Mouse (Mus musculus) megakaryocyte, embryonic 14.5 days (primary cell): Measurements from ENCODE around the gene S100a3.

ENCODE experiments used
- FLI1 ChIP-seq: IDR thresholded peaks from 2 replicates; pipeline ENCODE4 v1.6.1; 2012; ENCODE audit warnings: low read length, inconsistent platforms, mixed read lengths
- GATA1 ChIP-seq: IDR thresholded peaks from 3 replicates; pipeline ENCODE4 v1.6.1; 2012; ENCODE audit warnings: mixed read lengths, low read length, inconsistent platforms, borderline replicate concordance

- TF ChIP-seq GATA1 (no peak), FLI1 (no peak)
These were observed 45.4 kb downstream of the S100a3 start for GRCm38 (mm10) chr3:90605736-90606135.
